Mouse (Mus musculus) layer of hippocampus, postnatal 10 days (tissue): Measurements from ENCODE around the gene Trf. TPM values are rescaled to one million over a fixed set of nuclear protein-coding genes. Genes with fewer than 3 reads are reported as not detected.

Source experiments
- DNase-seq, 2 experiments: peaks; one replicate each; pipeline ENCODE4 v3.0.0; 2021; ENCODE audit warnings: low spot score in 2 of 2
- long read RNA-seq: library from polyadenylated mRNA; stranded (forward); transcript quantifications from one replicate; pipeline ENCODE4 v2.0.0, GENCODE M21; 2023
- total RNA-seq, 2 experiments: library from RNA; stranded (reverse); gene quantifications; 2 replicates each; pipeline ENCODE4 v1.2.3; 2021

Trf gene
- 10 to 100 TPM; 13.8 to 19.9 TPM for total RNA-seq
- long read RNA-seq, transcript Trf-201 (17 exons, 2,571 nt), result major isoform, 25 of 31 reads
- long read RNA-seq, partial matches to known transcripts, result 2 of 31 reads
- long read RNA-seq, other reads (novel, unspliced or antisense), result 4 of 31 reads

DNA sequence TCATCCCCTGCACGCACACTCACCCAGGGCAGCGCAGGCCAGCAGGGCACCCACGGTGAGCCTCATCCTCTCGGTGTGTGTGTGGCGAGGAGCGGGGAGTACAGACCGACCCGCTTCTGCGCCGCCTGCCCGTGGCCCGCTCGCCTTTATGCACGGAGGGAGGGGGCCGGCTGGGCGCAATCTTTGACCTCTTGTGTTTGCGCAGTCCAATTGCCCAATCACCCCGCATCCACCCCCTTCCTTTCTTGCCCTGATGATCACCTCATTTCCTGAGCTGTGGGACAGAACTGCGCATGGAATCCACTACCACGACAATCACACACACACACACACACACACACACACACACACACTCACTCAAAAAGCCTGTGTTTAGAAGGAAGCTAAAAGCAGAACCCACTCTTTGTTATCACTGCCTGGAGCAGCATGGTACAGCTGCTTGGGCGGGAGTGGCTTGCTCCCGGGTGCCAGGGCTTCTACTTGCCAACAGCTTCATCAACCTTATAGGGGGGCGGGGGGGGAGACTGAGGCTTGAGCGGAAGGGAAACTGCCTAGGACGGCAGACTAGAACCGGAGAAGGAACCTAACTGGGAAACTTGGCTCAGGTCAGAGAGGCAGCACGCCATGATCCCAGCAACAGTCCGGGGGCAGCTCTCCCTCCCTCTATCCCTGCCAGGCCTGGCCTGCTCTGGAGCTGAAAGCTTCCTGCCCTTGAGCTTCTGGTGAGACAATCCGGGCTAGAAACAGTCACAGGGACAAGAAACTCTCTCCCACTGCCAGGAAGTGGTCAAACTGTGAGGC lies at the start of gene Trf, which contains the start of gene Gm20425:
Gene Trf (minus strand): TSS at position 294 of the 801 bp plus-strand sequence.
Gene Gm20425 (minus strand): TSS at position 157 of the 801 bp plus-strand sequence.
- peak; percentile 38 to 46 for DNase-seq

DNA sequence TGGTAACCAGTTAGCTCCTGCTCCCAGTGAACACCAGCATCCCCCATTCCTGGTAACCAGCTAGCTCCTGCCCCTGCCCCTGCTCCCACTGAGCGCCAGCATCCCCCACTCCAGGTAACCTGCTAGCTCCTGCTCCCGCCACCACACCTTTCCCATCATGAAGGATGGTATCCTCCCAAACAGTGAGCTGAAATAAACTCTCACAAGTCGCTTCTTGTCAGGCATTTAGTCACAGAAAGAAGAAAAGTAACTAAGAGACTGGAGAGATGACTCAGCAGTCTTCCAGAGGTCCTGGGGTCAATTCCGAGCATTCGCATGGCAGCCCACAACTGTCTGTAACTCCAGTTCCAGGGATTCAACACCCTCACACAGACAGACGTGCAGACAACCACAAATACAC lies 46.6 kb upstream of the Trf start:
- no peak for DNase-seq

DNA sequence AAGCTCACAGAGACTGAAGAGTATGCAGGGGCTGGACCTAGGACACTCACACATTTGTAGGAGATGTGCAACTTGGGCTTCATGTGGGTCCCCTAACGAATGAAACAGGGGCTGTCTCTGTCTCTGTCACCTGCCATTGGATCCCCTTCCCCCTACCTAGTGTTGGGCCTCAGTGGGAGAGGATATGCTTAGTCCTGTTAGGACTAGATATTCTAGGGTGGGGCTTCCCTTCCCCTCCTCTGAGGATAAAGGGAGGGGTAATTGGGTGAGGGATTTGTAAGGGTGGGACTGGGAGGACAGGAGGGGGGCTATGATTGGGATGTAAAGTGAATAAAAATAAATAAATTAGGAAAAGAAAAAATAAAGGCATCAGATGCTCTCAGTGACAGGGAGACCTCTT lies 45.4 kb upstream of the Trf start:
- DNase-seq, result no peak

DNA sequence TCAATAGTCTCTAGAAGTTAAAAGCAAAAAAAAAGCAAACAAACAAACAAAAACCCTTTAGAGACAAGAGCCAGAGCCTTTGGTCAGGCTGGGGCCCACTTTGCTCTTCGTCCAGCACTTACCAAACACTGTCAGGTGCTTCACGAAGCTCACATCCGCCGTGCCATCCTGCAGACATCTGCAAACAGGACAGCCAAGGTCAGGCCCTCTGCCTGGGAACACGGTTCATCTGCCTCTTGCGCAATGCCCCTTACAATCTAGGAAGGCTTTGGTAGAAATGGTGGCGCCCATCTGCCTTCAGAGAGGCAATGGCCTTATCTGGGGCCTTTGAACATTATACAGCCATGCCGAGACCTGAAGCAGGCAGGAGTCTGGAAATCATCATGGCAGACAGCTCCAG lies 44.6 kb upstream of the Trf start:
- DNase-seq, result no peak

DNA sequence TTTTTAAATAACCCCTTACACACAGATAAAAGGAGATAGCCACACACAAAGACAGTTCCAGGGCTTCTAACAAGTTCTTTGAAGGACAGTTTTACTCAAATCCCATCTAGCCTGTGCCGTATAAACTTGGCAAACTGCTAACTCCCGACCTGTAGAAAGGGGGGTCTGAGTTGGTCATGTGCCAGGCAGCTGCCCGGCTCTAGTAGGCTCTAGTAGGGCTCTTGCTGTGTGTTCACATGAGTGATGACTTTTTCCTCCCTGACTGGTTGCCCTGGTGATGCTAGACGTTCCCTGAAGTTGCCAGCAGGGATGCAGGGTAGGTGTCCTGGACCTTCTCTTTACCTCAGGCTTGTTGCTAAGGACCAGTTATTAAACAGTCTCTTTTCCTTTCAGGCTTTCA lies 40.9 kb upstream of the Trf start:
- no peak for DNase-seq

DNA sequence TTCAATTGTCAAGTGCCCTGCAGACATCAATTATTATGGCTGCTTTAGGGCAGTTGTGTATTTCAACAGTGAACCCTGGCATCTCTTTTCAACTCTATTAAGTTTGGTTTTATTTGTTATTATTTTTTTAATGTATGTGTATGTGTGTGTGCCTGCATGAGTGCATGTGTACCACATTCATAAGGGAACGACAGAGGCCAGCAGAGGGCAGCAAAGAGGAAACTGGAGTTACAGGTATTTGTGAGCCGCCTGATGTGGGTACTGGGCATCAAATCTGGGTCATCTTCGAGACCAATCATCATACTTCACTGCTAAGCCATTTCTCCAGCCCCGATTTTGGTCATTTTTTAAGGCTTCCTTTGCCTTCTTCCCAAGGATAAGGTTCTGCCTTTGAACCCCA lies 35.5 kb upstream of the Trf start:
- DNase-seq, result no peak

DNA sequence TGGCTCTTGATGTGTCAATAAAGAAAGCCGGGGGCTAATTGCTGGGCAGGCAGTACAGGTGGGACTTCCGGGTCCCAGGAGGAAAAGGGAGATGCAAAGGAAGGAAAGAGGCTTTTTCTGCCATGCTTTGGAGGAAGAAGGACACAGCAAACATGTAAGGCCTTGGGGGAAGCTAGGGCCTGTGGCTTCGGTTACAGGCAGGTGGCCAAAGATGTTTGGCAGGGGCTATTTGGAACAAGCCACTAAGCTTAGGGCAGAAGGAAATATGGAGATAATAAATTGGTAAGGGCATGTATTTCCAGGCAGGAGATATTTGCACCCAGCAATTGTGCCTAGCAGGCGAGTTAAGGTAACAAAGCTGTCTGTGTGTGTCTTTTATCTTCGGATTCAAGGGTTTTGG lies 22.7 kb upstream of the Trf start:
- peak; percentile 46 to 63 for DNase-seq

DNA sequence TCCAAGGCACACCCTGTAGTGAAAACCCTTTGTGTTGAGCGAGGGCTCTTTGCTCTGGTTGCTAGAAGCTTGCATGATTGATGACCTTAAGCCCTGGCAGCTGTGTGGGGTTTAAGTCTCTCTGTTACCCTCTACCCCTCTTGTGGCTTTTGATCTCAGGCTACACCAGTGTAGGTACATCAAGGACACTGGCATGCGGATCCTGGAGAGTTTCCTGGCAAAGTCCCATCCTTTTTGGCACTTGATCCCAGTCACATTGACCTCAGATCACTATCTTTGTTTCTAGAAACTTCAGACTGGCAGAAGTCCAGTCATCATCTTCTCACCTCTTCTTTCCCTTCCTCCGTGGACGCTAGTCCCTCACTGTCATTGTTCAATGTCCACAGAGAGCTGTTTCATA lies 18.4 kb upstream of the Trf start:
- DNase-seq, result no peak

DNA sequence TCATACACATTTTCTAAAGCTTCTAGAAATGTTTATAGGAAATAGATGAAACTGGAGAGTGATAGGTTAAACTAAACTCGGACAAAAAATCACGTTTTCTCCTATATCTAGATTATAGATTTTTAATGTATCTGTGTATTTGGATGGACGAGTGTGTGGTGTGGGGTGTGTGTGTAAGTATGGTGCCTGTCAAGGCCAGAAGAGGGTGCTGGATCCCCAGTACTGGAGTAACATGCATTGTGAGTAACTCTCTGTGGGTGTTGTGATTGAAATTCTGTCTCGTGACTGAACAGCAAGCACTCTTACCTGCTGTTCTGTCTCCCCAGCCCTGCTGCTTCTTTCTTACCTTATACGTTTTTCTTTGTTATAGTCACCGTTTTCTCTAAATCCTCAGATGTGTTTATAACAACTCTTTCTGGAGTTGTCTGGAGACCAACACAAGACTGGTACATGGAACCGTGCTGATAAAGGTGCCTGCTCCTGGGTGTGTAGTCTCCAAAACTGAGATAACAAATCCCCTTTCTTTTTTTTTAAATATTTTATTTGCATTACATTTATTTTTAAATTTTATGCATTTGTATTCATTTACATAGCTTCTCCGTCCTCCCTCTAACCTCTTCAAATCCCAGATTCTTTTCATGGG lies 16.4 kb upstream of the Trf start:
- DNase-seq, result no peak

DNA sequence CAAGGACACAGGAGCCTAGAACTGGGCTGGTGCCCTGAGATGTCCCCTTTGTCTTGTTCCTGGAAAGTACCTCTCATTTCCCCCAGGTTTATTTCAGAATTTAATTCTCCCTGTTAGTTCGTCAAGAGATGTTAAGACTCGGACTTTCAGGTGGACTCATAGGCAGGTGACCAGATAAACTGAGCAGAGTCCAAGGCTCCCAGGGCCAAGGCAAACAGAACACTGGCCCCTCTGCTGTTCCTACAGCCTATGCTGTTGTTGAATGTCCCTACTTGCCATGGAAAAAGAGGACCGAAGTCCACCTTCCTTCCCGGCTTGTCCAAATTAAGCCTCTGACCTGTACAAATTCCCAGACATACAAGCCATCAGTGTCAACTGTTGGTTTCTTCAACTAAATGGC lies 13.4 kb upstream of the Trf start:
- DNase-seq, result no peak

DNA sequence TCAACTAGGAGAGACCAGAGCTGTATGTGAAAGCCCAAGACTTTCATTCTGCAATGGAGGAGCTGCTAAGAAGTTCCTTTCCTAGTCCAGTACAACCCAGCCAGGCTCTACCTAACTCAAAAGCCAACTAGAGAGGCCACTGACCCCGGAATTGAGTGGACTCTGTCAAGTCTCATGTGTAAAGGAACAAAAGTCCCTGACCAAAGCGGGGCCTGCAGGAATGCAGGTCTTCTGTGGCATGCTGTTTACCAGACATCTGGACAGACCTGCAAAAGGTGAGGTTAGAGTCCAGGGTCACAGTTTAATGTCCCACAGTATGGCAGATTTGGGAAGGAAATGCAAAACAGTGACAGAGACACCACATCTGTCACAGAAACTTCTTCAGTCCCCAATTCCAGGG lies 11.0 kb upstream of the Trf start:
- no peak for DNase-seq

DNA sequence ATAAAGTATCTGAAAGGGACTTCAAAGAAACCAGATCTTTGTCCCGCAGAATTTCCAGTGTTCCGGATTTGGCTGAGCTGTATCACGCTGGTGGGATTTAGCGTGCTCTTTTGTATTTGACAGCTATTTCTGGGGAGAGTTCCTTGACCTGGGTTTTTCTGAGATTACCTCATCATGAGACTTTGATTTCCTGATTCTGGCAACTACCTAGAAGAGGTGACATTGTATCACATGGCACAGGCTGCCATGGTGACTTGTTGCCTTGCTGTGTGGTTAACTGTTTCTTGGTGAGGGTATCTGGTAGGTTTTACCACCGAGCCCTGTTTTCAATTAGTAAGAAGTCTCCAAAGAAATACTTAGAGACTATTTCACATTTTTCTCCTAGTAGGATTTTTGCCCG lies 9.2 kb upstream of the Trf start:
- no peak for DNase-seq

DNA sequence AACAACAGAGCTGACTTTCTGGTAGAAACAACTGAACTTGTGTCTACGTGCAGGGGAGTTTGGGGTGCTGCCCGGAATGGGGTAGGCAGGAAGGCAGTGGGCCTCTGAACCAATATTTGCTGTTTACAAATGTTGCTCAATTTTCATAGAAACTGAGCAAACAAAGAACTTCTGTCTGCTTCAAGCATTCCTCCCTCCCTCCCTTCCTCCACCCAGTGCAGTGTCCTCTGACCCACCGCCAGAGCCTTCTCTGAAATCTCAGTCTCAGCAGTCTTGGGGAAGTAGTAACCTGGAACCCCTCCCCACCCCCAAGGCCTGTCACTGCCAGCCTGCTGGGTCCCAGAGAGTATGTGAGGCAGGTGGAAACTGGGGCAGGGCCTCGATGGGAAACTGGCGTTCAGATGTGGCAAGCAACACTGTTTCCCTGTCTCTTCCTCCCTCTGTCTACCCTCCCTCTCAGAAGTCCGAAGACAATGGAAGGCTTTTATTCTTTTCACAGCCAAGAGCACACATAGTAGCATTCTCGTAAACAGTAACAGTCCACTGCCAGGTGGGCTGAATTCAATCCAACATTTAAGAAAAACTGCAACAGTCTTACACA lies 4.4 kb upstream of the Trf start:
- no peak for DNase-seq

DNA sequence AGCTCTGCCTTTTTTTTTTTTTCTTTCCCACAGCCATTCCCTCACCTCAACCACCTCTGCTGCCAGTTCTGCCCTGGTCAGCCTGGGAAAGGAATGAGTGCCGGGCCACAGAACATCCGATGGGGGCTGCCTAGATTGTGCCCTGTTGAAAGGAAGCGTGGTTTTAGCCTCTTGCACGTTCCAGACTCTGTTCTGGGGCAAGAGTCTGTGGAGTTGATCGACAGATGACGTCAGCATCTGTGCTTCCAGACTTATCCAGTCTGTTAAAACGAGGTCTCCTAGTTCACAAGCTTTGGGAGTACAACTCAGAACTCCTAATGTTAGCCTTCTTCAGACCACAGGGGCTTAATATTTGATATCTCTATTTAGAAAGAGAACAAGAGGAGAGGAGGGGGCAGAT lies 3.8 kb upstream of the Trf start:
- no peak for DNase-seq

DNA sequence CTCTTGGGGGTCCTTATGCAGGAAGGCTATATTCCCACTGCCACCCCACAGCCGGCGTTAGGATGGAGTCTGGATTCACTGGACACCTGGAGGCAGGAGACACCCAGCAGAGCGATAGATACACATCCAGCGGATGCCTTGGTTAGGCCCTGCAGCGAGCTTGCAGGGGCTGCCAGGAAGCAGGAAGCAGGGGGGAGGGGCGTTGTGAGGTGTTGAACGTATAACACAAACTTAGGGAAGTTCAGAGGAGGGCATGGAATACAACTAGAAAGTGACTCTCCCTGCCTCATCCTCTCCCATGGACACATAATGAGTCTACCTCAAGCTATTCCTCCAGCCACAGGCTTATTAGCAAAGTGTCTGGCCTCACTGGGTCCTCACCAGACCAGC lies 2.8 kb upstream of the Trf start:
- no peak for DNase-seq

DNA sequence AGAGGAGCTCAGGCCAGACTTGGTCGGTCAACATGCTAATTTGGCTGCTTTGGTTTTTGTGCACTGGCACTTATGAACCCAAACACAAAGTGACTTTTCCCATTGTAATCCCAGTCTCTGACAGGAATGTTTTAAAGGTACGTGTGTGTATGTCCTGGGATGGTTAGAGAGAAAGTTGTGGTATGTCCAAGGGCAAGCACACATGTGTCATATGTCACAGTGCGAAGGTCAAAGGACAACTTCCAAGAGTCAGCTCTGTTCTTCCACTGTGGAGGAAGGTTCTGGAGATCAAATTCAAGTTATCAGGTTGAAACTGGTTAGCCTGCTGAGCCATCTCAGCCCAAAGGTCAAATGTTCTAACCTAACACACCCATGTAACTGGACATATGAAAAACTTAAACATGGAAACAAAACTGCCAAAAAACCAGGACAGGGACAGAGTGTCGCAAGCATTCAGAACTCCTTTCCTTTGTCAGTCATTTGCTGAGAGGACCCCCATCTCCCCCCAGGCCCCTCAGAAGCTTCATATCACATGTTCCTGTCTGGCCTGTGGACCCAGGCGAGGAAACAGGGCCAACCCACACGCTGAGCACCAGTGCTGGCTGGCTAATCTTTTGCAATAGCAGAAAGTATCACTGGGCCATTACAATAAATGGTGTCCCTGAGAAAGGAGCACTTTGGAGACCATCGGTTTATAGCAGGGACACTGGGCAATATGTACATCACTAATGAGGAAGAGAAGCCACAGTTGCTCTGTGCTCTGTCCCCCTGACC lies 2.2 kb upstream of the Trf start:
- DNase-seq, result no peak

DNA sequence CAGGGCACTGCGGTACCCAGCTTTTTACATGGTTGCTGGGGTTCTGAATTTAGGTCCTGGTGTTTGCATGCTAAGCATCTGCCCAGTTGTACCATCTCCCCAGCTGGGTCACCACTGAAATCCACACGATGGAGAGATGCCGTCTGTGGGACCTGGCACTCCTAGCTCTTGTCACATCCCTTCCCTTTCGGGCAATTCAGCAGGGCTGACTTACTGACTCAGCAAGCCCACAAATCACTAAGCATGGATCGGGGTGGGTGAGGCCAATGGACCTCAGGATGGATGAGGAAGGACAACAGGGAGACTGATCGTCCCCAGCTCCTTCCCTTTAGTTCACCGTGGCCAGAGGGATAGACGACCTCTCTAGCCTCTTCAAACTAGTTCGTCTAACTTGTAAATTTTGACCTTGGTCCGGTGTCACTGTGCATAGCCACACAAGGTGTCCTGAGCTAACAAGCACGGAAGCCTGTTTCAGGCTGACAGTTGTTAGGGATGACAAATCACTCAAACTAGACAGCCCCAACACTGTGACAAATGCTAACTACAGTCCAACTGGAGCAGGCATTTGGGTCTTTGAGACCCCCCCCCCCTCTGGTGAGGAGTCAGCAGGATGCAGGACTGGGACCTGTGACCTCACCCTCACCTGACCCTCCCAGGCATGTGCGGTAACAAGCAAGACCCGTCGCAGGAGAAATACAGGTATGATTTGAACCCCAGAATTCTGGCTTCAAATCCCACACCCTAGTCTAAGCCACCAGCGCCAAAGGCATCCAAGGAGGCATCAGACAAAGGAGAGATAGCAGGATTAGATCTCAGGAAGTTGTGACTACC lies 992 bp downstream of the Trf start:
- no peak for DNase-seq

DNA sequence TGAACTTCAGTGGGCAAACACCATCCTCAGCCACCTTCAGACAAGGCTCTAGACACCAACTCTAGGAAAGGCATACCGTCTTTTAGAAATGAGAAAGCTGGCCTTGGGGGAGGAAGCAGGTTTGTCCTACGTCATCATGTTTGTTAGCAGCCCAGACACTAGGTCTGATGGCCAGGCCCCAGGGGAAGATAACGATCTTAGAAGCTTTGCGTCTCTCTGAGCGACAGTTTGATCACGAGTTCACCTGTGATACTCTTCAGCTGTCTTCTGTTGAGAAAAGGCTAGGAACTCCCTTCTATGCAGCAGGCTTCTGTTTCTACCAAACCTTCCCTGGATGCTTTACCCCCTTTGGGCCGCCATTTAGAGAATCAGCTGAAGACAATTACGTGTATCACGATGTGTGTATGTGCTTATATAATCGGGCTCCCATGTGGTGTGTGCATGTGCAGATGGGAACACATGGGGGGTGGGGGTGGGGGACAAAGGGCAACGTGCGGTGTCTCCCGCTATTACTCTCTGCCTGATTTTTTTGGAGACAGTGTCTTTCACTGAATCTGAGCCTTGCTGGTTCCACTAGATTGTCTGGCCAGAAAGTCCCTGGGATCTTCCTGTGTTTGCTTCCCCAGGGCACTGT lies 1.8 kb downstream of the Trf start:
- DNase-seq, result no peak

DNA sequence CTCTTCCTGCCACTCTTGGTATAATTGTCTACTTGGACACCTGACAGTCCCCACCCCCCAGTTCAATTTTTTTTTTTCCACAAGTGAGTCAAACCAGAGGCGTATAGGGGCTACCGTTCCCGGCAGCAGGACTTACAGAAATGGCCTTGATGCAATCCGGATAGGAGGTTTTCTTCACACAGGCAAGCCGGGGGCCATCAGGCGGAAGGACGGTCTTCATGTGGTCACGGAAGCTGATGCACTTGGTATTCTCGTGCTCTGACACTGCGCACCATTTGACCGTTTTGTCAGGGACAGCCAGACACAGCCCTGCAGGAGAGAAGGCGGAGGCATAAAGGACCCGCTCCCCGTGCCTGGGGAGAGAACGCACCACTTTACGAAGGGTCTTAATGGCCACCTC lies 2.5 kb downstream of the Trf start:
- DNase-seq, result no peak

DNA sequence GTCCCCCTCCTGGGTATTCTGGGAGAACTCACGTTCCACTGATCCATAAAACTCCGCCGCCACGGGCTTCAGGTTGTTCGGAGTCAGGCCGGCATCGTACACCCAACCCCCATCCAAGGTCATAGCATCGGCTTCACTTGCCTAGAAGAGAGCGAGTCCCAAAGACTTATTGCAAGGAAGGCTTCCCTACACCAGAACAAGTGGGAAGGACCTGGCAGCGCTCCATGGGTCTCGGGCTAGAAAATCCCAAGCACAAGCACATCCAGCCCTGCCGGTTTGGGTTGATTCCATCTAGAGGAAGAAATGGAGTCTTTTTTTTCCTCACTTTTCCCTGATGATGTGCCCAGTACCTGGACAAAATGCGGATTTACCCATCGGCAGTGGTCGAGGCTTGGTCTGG lies 3.4 kb downstream of the Trf start:
- DNase-seq, result no peak
